Mouse (Mus musculus): ENCODE measurements at regions not wholly inside any gene's neighbourhood (a gene's known extent, or its start where the extent isn't known, plus 50 kb on each side); places are given as distances from the start of the nearest gene placed in this dataset.
"Not testable (repeated sequence)": the region's sequence is repeated elsewhere in the genome, so short reads cannot be mapped to it uniquely, and the experiment has no call there.

GRCm38 (mm10) chr10:96685991-96686601 lies 69.3 kb downstream of the Btg1 start:
- ATAC-seq (replicated peaks; ENCODE audit: low read depth, poor library complexity, severe bottlenecking) = peak; percentile 97

GRCm38 (mm10) chr10:96686659-96687440 lies 70.0 kb downstream of the Btg1 start:
- ATAC-seq (replicated peaks; ENCODE audit: low read depth, poor library complexity, severe bottlenecking) = no peak

- no peak for ATAC-seq (replicated peaks; ENCODE audit: low read depth, poor library complexity, severe bottlenecking)
Observed at GRCm38 (mm10) chr10:96687441-96687772, 70.6 kb downstream of the Btg1 start.

GRCm38 (mm10) chr10:96689976-96690867 lies 73.4 kb downstream of the Btg1 start:
- ATAC-seq (replicated peaks; ENCODE audit: low read depth, poor library complexity, severe bottlenecking) = no peak

GRCm38 (mm10) chr10:96690868-96691302 lies 74.1 kb downstream of the Btg1 start:
- ATAC-seq (replicated peaks; ENCODE audit: low read depth, poor library complexity, severe bottlenecking) = no peak

GRCm38 (mm10) chr10:96691319-96691870 lies 74.6 kb downstream of the Btg1 start:
- ATAC-seq (replicated peaks; ENCODE audit: low read depth, poor library complexity, severe bottlenecking) = no peak

GRCm38 (mm10) chr10:96692821-96693220 lies 76.0 kb downstream of the Btg1 start:
- ATAC-seq (replicated peaks; ENCODE audit: low read depth, poor library complexity, severe bottlenecking) = no peak

- no peak for ATAC-seq (replicated peaks; ENCODE audit: low read depth, poor library complexity, severe bottlenecking)
Observed at GRCm38 (mm10) chr10:96693766-96694165, 77.0 kb downstream of the Btg1 start.

- ATAC-seq (replicated peaks; ENCODE audit: low read depth, poor library complexity, severe bottlenecking) = no peak
Observed at GRCm38 (mm10) chr10:96696571-96696970, 79.8 kb downstream of the Btg1 start.

GRCm38 (mm10) chr10:96697781-96698180 lies 81.0 kb downstream of the Btg1 start:
- no peak for ATAC-seq (replicated peaks; ENCODE audit: low read depth, poor library complexity, severe bottlenecking)

GRCm38 (mm10) chr10:96706656-96707055 lies 89.8 kb downstream of the Btg1 start:
- peak; percentile 76 for ATAC-seq (replicated peaks; ENCODE audit: low read depth, poor library complexity, severe bottlenecking)

GRCm38 (mm10) chr10:96708471-96708870 lies 91.7 kb downstream of the Btg1 start:
- ATAC-seq (replicated peaks; ENCODE audit: low read depth, poor library complexity, severe bottlenecking) = no peak

- no peak for ATAC-seq (replicated peaks; ENCODE audit: low read depth, poor library complexity, severe bottlenecking)
Observed at GRCm38 (mm10) chr10:96709698-96710356, 93.0 kb downstream of the Btg1 start.

- ATAC-seq (replicated peaks; ENCODE audit: low read depth, poor library complexity, severe bottlenecking) = no peak
Observed at GRCm38 (mm10) chr10:96711993-96712392, 95.2 kb downstream of the Btg1 start.

- no peak for ATAC-seq (replicated peaks; ENCODE audit: low read depth, poor library complexity, severe bottlenecking)
Observed at GRCm38 (mm10) chr10:96714702-96715101, 97.9 kb downstream of the Btg1 start.

- ATAC-seq (replicated peaks; ENCODE audit: low read depth, poor library complexity, severe bottlenecking) = no peak
Observed at GRCm38 (mm10) chr10:96717281-96717680, 100.5 kb downstream of the Btg1 start.

GRCm38 (mm10) chr10:96718706-96719105 lies 101.9 kb downstream of the Btg1 start:
- not testable (repeated sequence) for ATAC-seq (replicated peaks; ENCODE audit: low read depth, poor library complexity, severe bottlenecking)

GRCm38 (mm10) chr10:96720281-96720711 lies 103.5 kb downstream of the Btg1 start:
- no peak for ATAC-seq (replicated peaks; ENCODE audit: low read depth, poor library complexity, severe bottlenecking)

- ATAC-seq (replicated peaks; ENCODE audit: low read depth, poor library complexity, severe bottlenecking) = no peak
Observed at GRCm38 (mm10) chr10:96720956-96721688, 104.3 kb downstream of the Btg1 start.
